Mouse (Mus musculus) intestine, embryonic 16.5 days (tissue): Measurements from ENCODE around the gene Zbed4. TPM values are rescaled to one million over a fixed set of nuclear protein-coding genes. Genes with fewer than 3 reads are reported as not detected.
"Not testable (repeated sequence)": the region's sequence is repeated elsewhere in the genome, so short reads cannot be mapped to it uniquely, and the experiment has no call there.

Source experiments
- ATAC-seq: fragments of 200-750 bp; cut with Nextera tagmentation; 2 replicates; pipeline ENCODE4 v1.8.0; 2017; ENCODE audit warnings: moderate TSS enrichment, moderate library complexity
- H3K27ac ChIP-seq: fragments of 300-500 bp; sonication (generic); 2 replicates; pipeline ENCODE4 v1.5.1; 2014; ENCODE audit warnings: mild to moderate bottlenecking, low read length
- H3K27me3 ChIP-seq: fragments of 300-500 bp; sonication (generic); replicated peaks from 2 replicates; pipeline ENCODE4 v1.6.1; 2014; ENCODE audit warnings: low read length, control low read depth, mixed read lengths; ENCODE audit not compliant: control insufficient read depth, insufficient read depth
- H3K36me3 ChIP-seq: fragments of 300-500 bp; sonication (generic); 2 replicates; pipeline ENCODE4 v1.6.1; 2014; ENCODE audit warnings: low read length, control low read depth; ENCODE audit not compliant: control insufficient read depth, insufficient read depth
- H3K4me1 ChIP-seq: fragments of 300-500 bp; sonication (generic); 2 replicates; pipeline ENCODE4 v1.6.1; 2014; ENCODE audit warnings: low read length, control low read depth, mixed read lengths; ENCODE audit not compliant: control insufficient read depth, insufficient read depth
- H3K4me2 ChIP-seq: fragments of 300-500 bp; sonication (generic); 2 replicates; pipeline ENCODE4 v1.6.1; 2014; ENCODE audit warnings: low read depth, low read length, control low read depth
- H3K4me3 ChIP-seq: fragments of 300-500 bp; sonication (generic); 2 replicates; pipeline ENCODE4 v1.5.1; 2014; ENCODE audit warnings: mild to moderate bottlenecking, low read length
- H3K9ac ChIP-seq: fragments of 300-500 bp; sonication (generic); 2 replicates; pipeline ENCODE4 v1.6.1; 2014; ENCODE audit warnings: low read depth, low read length
- H3K9me3 ChIP-seq: fragments of 300-500 bp; sonication (generic); 2 replicates; pipeline ENCODE4 v1.6.1; 2016; ENCODE audit warnings: low read length, control low read depth; ENCODE audit not compliant: control insufficient read depth
- WGBS: fragments of 180-500 bp; shearing (Covaris S2); extraction: QIAGEN DNeasy Blood & Tissue Kit; methylation state at CpG from one replicate; pipeline ENCODE4 v1.1.7; 2014; 5-methylcytosine and 5-hydroxymethylcytosine counted together
- polyA plus RNA-seq: library from polyadenylated mRNA; unstranded; fragments of >200 nt; fragmentation: Nextera tagmentation; extraction: Ambion mirVana; gene quantifications from 2 replicates; pipeline ENCODE4 v1.2.1, GENCODE M21; 2015

The Zbed4 gene
- polyA plus RNA-seq, 1 experiment from 2014 or later: 11.9 TPM

DNA sequence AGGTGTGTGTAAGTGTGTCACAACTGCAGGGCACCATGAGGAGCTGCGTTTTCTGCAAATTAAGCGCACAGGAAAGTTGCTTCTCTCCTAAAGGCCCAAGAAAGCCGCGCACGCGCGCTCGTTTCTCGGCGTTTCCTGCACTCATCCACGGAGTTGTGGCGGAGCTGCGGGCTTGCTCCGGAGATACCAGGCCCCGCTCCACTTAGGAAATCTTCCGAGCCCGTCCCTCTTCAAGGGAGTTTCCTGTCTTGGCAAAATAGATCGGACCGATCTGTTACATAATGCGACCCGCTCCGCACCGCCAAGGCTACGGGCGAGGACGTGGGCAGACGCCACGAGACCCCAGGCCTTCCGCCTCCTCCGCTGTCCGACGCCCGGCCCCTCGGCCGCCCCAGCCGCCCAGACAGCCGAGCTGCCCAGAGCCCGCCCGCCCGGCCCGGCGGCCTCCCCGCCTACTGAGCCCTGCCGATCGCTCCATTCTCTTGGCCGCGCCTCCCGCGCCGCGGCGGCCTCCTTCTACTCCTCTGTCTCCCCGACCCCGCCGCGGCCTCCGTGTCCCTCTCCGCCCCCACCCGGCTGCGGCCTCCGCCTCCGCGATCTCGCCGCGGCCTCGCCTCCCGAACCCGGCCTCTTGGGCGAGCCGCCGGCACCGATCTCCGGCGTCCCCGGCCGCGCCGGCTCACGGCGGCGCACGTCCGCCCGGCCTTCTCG, 18.3 kb upstream of the Zbed4 start:
- Histone ChIP-seq H3K27me3 (no peaks in the 10 kb centered on the region), H3K4me3 (peak overlapping the region; percentile 91), H3K27ac (peak overlapping the region; percentile 91), H3K9ac (peak overlapping the region; percentile 99), H3K9me3 (no peaks in the 10 kb centered on the region), H3K4me2 (peak overlapping the region; percentile 85), H3K36me3 (peaks cover 13% of the 10 kb centered on the region), H3K4me1 (peaks cover 34% of the 10 kb centered on the region)
- peak; percentile 67 for ATAC-seq
- under 1% methylated on average over 77 of the region's 86 CpGs for WGBS

DNA sequence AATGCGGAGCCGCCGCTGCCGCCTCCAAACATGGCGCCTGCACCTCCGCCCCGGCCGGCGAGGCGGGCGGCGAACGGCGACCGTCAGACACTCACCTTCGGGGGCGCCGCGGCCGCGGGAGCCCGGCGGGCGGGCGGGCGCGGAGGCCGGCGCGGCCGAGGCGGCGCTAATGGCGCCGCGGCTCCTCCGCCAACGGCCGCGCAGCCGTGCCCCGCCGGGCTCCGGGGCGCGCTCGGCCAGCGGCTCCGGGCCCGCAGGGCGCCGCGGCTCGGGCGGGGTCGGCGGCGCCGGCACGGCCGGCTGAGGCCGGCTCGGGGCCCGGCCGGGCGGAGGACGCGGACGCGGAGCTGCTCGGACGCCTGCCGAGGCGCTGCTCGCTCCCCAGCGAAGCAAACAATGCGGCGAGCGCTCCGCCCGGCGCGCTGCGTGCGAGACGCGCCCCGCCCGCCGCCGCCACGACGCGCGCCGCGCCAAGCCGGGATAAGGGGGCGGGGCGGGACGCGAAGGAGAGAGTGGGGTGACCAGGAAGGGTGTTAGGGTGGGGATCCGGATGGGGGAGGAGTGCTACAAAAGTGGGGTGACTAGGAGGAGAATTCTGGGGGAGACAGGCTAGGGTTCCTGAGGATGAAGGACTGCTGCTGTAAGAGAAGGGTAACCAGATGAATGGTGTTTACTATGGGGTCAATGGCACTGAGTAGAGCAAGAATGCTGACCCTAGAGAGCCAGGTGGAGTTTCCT, 17.5 kb upstream of the Zbed4 start, which contains the start of gene Brd1:
TSS of gene Brd1 (minus strand) at position 400 of the 738 bp plus-strand sequence.
- peaks cover 12% of the 10 kb centered on the region for H3K36me3 ChIP-seq
- H3K9me3 ChIP-seq: no peaks in the 10 kb centered on the region
- WGBS: under 1% methylated on average over 87 of the region's 103 CpGs
- peak within 1 kb of the TSS; percentile 91 for H3K4me3 ChIP-seq
- no peaks in the 10 kb centered on the region for H3K27me3 ChIP-seq
- peak within 1 kb of the TSS; percentile 99 for H3K9ac ChIP-seq
- H3K27ac ChIP-seq: peak within 1 kb of the TSS; percentile 91
- peak; percentile 86 for ATAC-seq
- peaks cover 34% of the 10 kb centered on the region for H3K4me1 ChIP-seq
- peak within 1 kb of the TSS; percentile 85 for H3K4me2 ChIP-seq

DNA sequence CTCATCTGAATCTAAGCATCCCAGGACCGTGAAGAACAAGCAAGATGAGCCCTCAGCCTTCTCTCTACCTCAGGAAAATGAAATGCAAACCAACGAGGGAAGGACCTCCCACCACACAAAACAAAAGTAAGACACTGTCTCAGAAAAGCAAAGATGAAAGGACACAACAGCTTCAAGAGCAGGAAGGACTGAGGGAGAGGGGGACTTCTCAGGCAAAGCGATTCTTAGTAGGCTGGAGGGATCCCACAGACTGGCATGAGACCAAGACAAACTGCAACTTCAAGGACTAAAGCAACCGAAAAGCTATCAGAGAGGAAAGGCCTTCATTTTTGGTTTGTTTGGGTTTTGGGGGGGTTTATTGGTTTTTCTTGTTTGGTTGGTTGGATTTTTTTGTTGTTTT, 15.3 kb upstream of the Zbed4 start:
- Histone ChIP-seq H3K9me3 (no peaks in the 10 kb centered on the region), H3K27ac (no peak overlapping the region), H3K4me2 (no peak overlapping the region), H3K9ac (no peak overlapping the region), H3K36me3 (no peaks in the 10 kb centered on the region), H3K4me3 (no peak overlapping the region), H3K4me1 (peaks cover 18% of the 10 kb centered on the region), H3K27me3 (no peaks in the 10 kb centered on the region)
- WGBS: 84% methylated on average over 4 of the region's 4 CpGs
- no peak for ATAC-seq

DNA sequence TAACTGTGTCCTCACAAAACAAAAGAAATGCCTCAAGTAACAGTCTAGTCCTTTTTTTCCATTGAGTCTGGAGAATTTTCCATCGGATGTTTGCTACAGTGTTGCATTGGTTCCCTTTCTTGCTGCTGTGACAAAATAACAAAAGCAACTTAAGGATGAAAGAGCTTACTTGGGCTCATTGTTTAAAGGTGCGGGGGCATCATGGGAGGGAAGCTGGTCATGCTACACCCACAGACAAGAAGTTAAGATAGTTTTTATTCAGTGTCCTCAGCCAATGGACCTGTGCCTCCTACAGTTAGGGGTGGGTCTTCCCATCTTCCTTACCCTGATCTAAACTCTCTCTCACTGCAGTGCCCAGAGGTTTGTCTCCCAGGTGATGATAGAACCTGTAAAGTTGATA, 13.0 kb upstream of the Zbed4 start:
- H3K9me3 ChIP-seq: no peaks in the 10 kb centered on the region
- H3K27ac ChIP-seq: no peak overlapping the region
- no peak for ATAC-seq
- no peak overlapping the region for H3K4me2 ChIP-seq
- WGBS: 86% methylated on average over 2 of the region's 2 CpGs
- no peak overlapping the region for H3K9ac ChIP-seq
- H3K4me3 ChIP-seq: no peak overlapping the region
- H3K27me3 ChIP-seq: no peaks in the 10 kb centered on the region
- peaks cover 4% of the 10 kb centered on the region for H3K4me1 ChIP-seq
- H3K36me3 ChIP-seq: no peaks in the 10 kb centered on the region

DNA sequence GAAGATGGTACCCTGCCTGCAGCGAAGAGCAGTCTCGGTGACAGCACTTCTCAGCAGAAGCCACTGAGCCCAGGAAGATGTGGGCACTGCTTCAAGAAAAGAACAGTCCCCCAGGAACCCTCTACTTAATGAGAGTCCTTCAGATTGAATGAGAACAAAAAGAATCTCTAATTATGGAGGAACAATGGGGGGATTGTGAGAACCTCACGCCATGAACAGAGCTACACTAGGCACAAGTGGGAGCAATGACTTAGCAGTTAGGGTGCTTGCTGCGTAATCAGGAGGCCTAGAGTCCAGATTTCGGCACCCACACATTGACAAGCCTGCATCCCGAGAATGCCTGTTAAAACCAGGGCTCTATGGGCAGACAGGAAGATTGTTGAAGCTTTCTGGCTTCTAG, 10.1 kb upstream of the Zbed4 start:
- Histone ChIP-seq H3K4me1 (no peaks in the 10 kb centered on the region), H3K4me3 (no peak overlapping the region), H3K27me3 (no peaks in the 10 kb centered on the region), H3K4me2 (no peak overlapping the region), H3K9ac (no peak overlapping the region), H3K9me3 (no peaks in the 10 kb centered on the region), H3K36me3 (no peaks in the 10 kb centered on the region), H3K27ac (no peak overlapping the region)
- ATAC-seq: no peak
- 74% methylated on average over 6 of the region's 6 CpGs for WGBS

DNA sequence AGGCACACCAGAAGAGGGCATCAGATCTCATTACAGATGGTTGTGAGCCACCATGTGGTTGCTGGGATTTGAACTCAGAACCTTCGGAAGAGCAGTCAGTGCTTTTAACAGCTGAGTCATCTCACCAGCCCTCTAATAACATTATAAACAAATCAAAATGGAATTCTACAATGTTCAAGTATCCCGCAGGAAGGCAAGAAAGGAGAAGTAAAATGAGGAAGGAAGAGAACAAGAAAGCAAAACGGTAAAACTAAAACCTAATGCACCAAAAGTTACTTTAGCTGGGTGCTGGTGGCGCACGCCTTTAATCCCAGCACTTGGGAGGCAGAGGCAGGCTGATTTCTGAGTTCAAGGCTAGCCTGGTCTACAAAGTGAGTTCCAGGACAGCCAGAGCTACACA, 8.1 kb upstream of the Zbed4 start:
- ATAC-seq: not testable (repeated sequence)

DNA sequence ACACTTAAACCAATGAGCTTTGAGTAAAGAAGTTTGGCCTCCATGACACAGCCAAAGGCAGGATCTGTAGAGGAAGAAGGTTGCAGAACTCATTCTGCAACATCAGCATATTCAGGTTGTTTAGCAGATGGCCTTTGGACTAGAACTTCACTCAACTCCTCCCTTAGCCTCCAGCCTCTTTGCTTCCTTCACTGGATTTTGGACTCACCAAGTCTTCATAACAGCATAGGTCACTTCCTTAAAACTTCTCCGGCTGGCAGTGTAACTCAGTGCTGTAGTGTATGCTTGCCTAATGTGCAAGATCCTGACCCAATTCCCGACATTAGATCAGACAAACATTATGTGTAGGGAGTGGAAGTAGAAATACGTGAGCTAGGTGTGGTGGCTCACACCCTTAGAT, 6.1 kb upstream of the Zbed4 start:
- Histone ChIP-seq H3K9ac (no peak overlapping the region), H3K9me3 (no peaks in the 10 kb centered on the region), H3K27me3 (no peaks in the 10 kb centered on the region), H3K36me3 (no peaks in the 10 kb centered on the region), H3K4me1 (no peaks in the 10 kb centered on the region), H3K27ac (peak overlapping the region; percentile 88), H3K4me2 (no peak overlapping the region), H3K4me3 (no peak overlapping the region)
- 64% methylated on average over 3 of the region's 3 CpGs for WGBS
- peak; percentile 92 for ATAC-seq

More for the DNA sequence above, 8.1 kb upstream of the Zbed4 start:
- H3K4me1 ChIP-seq, H3K27ac ChIP-seq, H3K9me3 ChIP-seq, H3K4me2 ChIP-seq, H3K27me3 ChIP-seq, H3K4me3 ChIP-seq, H3K9ac ChIP-seq, H3K36me3 ChIP-seq: not testable (repeated sequence)
- 83% methylated on average over 5 of the region's 5 CpGs for WGBS

DNA sequence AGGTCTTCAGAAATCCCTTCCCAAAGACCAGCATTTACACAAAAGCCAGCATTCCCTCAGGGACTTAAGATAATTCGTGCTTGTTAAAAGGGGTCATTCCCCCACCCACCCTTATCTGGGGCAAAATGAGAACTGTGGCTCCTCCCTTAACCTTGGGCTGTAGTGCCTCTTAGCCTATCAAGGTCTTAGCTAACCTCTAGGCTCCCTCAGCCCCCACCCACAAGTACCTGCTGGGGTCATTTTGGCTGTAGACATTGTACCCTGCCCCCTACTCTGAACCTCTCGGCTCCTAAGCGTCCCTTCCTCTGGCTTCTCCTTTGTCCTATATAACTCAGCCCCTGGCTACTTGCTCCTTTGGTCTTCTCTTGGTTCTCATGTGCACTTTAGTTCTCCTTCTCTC, 5.5 kb upstream of the Zbed4 start:
- H3K9ac ChIP-seq: 0 out of 2 replicates have a peak overlapping the region, but pooled peaks have one; percentile 3
- H3K4me3 ChIP-seq: no peak overlapping the region
- ATAC-seq: peak; percentile 36
- 54% methylated on average over 3 of the region's 3 CpGs for WGBS
- peak overlapping the region; percentile 88 for H3K27ac ChIP-seq
- no peaks in the 10 kb centered on the region for H3K27me3 ChIP-seq
- peaks cover 5% of the 10 kb centered on the region for H3K4me1 ChIP-seq
- no peaks in the 10 kb centered on the region for H3K9me3 ChIP-seq
- 0 out of 2 replicates have a peak overlapping the region, but pooled peaks have one; percentile 0 for H3K4me2 ChIP-seq
- H3K36me3 ChIP-seq: no peaks in the 10 kb centered on the region

DNA sequence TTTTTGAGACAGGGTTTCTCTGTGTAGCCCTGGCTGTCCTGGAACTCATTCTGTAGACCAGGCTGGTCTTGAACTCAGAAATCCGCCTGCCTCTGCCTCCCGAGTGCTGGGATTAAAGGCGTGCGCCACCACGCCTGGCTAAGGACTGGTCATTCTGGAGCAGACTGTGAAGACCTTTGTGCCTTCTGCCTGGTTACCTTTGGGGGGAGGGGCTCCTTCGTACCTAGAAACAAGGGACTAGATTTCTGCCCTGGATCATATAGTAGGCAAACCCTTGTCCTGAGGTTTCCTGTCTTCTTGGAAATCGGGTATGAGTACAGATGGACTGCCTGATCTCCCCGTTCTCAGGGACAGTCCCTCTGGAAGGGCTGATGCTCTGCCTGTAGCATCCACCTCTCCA, 1.8 kb upstream of the Zbed4 start:
- H3K4me2 ChIP-seq, H3K4me3 ChIP-seq, H3K27ac ChIP-seq, H3K36me3 ChIP-seq, H3K9me3 ChIP-seq, ATAC-seq, H3K9ac ChIP-seq, H3K27me3 ChIP-seq: not testable (repeated sequence)
- H3K4me1 ChIP-seq: peaks cover 10% of the 10 kb centered on the region
- 91% methylated on average over 8 of the region's 8 CpGs for WGBS
